Mouse (Mus musculus) G1E (cell line): ENCODE measurements at regions not wholly inside any gene's neighbourhood (a gene's known extent, or its start where the extent isn't known, plus 50 kb on each side); places are given as distances from the start of the nearest gene placed in this dataset.

Experiments
- ATAC-seq: 2 replicates; pipeline ENCODE4 v1.8.0; 2016; ENCODE audit warnings: mild to moderate bottlenecking; ENCODE audit not compliant: insufficient number of reproducible peaks, poor library complexity, low FRiP score, severe bottlenecking; ENCODE audit errors: extremely low read depth
- DNase-seq: peaks from one replicate; pipeline ENCODE4 v3.0.0; 2012; ENCODE audit warnings: low spot score
- H3K27me3 ChIP-seq: 2 replicates; pipeline ENCODE4 v1.6.1; 2012; ENCODE audit warnings: mild to moderate bottlenecking, low read length, inconsistent platforms; ENCODE audit not compliant: insufficient read depth
- H3K36me3 ChIP-seq: replicated peaks from 2 replicates; pipeline ENCODE3; 2012; ENCODE audit warnings: mild to moderate bottlenecking, inconsistent platforms
- H3K4me1 ChIP-seq: 2 replicates; pipeline ENCODE4 v1.6.1; 2012; ENCODE audit warnings: low read depth, low read length, inconsistent platforms, mixed read lengths; ENCODE audit not compliant: insufficient read depth
- H3K4me3 ChIP-seq: 2 replicates; pipeline ENCODE4 v1.5.1; 2012; ENCODE audit warnings: low read depth, mild to moderate bottlenecking, inconsistent platforms, low read length, moderate library complexity, mixed read lengths
- H3K9me3 ChIP-seq: replicated peaks from 2 replicates; pipeline ENCODE4 v1.6.1; 2012; ENCODE audit warnings: inconsistent platforms
- CTCF ChIP-seq: IDR thresholded peaks from 2 replicates; pipeline ENCODE4 v1.5.1; 2012; ENCODE audit warnings: low read depth, low read length, inconsistent platforms, mixed read lengths
- GATA1 ChIP-seq: IDR thresholded peaks from 2 replicates; pipeline ENCODE4 v1.6.1; 2012; ENCODE audit warnings: borderline replicate concordance, low read length, inconsistent platforms, mixed read lengths
- GATA2 ChIP-seq: IDR thresholded peaks from 2 replicates; pipeline ENCODE4 v1.6.1; 2012; ENCODE audit warnings: low read depth, low read length, inconsistent platforms, borderline replicate concordance
- POLR2AphosphoS5 ChIP-seq: IDR thresholded peaks from 2 replicates; pipeline ENCODE4 v1.6.1; 2012; ENCODE audit warnings: low read depth, low read length, inconsistent platforms; ENCODE audit not compliant: insufficient replicate concordance
- TAL1 ChIP-seq: conservative IDR thresholded peaks from 2 replicates; pipeline ENCODE4 v1.6.1; 2012; ENCODE audit warnings: low read depth, low read length, inconsistent platforms, mixed read lengths

GRCm38 (mm10) chr1:57470356-57470755 lies 63.5 kb upstream of the Tyw5 start:
- H3K27me3 ChIP-seq, result no peaks in the 10 kb centered on the region
- H3K4me1 ChIP-seq, result no peaks in the 10 kb centered on the region
- no peak overlapping the region for H3K4me3 ChIP-seq
- no peaks in the 10 kb centered on the region for H3K9me3 ChIP-seq
- TF ChIP-seq CTCF (no peak), GATA1 (no peak), POLR2AphosphoS5 (no peak), GATA2 (no peak), TAL1 (no peak)
- DNase-seq (no peak), ATAC-seq (no peak)
- no peaks in the 10 kb centered on the region for H3K36me3 ChIP-seq

GRCm38 (mm10) chr1:57472235-57472634 lies 65.3 kb upstream of the Tyw5 start:
- ATAC-seq, result peak; percentile 15; the same call in 1 of the 2 replicates
- DNase-seq, result peak; percentile 15

GRCm38 (mm10) chr1:57477725-57478124 lies 70.8 kb upstream of the Tyw5 start:
- Histone ChIP-seq H3K27me3 (peaks cover 6% of the 10 kb centered on the region), H3K4me1 (no peaks in the 10 kb centered on the region), H3K36me3 (no peaks in the 10 kb centered on the region), H3K9me3 (no peaks in the 10 kb centered on the region), H3K4me3 (no peak overlapping the region)
- TF ChIP-seq GATA1 (no peak), GATA2 (no peak)
- DNase-seq, result no peak
- no peak for ATAC-seq

More at GRCm38 (mm10) chr1:57472235-57472634, 65.3 kb upstream of the Tyw5 start:
- Histone ChIP-seq H3K27me3 (peaks cover 4% of the 10 kb centered on the region; the same call in 1 of the 2 replicates), H3K4me1 (no peaks in the 10 kb centered on the region), H3K36me3 (no peaks in the 10 kb centered on the region), H3K9me3 (no peaks in the 10 kb centered on the region), H3K4me3 (no peak overlapping the region)
- TF ChIP-seq GATA2, result no peak

- Histone ChIP-seq H3K4me1 (no peaks in the 10 kb centered on the region), H3K36me3 (no peaks in the 10 kb centered on the region), H3K9me3 (no peaks in the 10 kb centered on the region), H3K4me3 (no peak overlapping the region), H3K27me3 (peaks cover 6% of the 10 kb centered on the region)
- DNase-seq (no peak), ATAC-seq (no peak)
- TF ChIP-seq GATA2, result no peak
- no peak for TF ChIP-seq GATA1
- TF ChIP-seq TAL1, result no peak
- TF ChIP-seq CTCF, result no peak
- TF ChIP-seq POLR2AphosphoS5, result no peak
These were observed 71.2 kb upstream of the Tyw5 start for GRCm38 (mm10) chr1:57478151-57478550.

GRCm38 (mm10) chr1:57478800-57479199 lies 71.9 kb upstream of the Tyw5 start:
- Histone ChIP-seq H3K36me3 (no peaks in the 10 kb centered on the region), H3K4me3 (no peak overlapping the region), H3K9me3 (no peaks in the 10 kb centered on the region), H3K4me1 (no peaks in the 10 kb centered on the region), H3K27me3 (peaks cover 6% of the 10 kb centered on the region)
- ATAC-seq, result no peak
- TF ChIP-seq GATA2 (no peak), CTCF (no peak), POLR2AphosphoS5 (no peak), TAL1 (no peak), GATA1 (no peak)
- no peak for DNase-seq

- H3K36me3 ChIP-seq, result no peaks in the 10 kb centered on the region
- H3K4me1 ChIP-seq, result no peaks in the 10 kb centered on the region
- H3K9me3 ChIP-seq, result no peaks in the 10 kb centered on the region
- no peak for TF ChIP-seq CTCF
- TF ChIP-seq GATA2, result no peak
- TF ChIP-seq GATA1, result no peak
- H3K4me3 ChIP-seq, result no peak overlapping the region
- ATAC-seq (no peak), DNase-seq (no peak)
- H3K27me3 ChIP-seq, result peaks cover 6% of the 10 kb centered on the region
These were observed 72.7 kb upstream of the Tyw5 start for GRCm38 (mm10) chr1:57479566-57479965.

GRCm38 (mm10) chr1:57489176-57489575 lies 82.3 kb upstream of the Tyw5 start:
- H3K36me3 ChIP-seq, result no peaks in the 10 kb centered on the region
- H3K4me1 ChIP-seq, result no peaks in the 10 kb centered on the region
- no peaks in the 10 kb centered on the region for H3K9me3 ChIP-seq
- DNase-seq (no peak), ATAC-seq (no peak)
- peaks cover 4% of the 10 kb centered on the region for H3K27me3 ChIP-seq
- H3K4me3 ChIP-seq, result no peak overlapping the region
- TF ChIP-seq CTCF, result no peak
- TF ChIP-seq POLR2AphosphoS5, result no peak
- TF ChIP-seq TAL1, result no peak
- TF ChIP-seq GATA2, result no peak
- TF ChIP-seq GATA1, result no peak
